Mouse (Mus musculus) MEL (cell line): ENCODE data around the gene Maml2.

Source experiments
- BHLHE40 ChIP-seq: IDR thresholded peaks from 2 replicates; pipeline ENCODE4 v1.6.1; 2012; ENCODE audit warnings: low read depth, mild to moderate bottlenecking, inconsistent platforms, low read length, improper control_type of control experiment, borderline replicate concordance
- CHD1 ChIP-seq: IDR thresholded peaks from 2 replicates; pipeline ENCODE4 v1.6.1; 2012; ENCODE audit warnings: low read depth, mild to moderate bottlenecking, inconsistent platforms, low read length, improper control_type of control experiment
- CTCF ChIP-seq, 3 experiments: IDR thresholded peaks in 2 of 3; conservative IDR thresholded peaks in 1 of 3; 2 replicates each; pipeline ENCODE4 v1.5.1; 2011 to 2012; ENCODE audit warnings: low read length in 3 of 3, low read depth in 2 of 3, mild to moderate bottlenecking in 2 of 3, improper control_type of control experiment in 1 of 3, inconsistent platforms in 1 of 3, mixed read lengths in 1 of 3, moderate library complexity in 1 of 3; ENCODE audit not compliant: control insufficient read depth in 1 of 3, insufficient read depth in 1 of 3, poor library complexity in 1 of 3, severe bottlenecking in 1 of 3
- ELF1 ChIP-seq: IDR thresholded peaks from 2 replicates; pipeline ENCODE4 v1.6.1; 2014; ENCODE audit warnings: low read depth, mild to moderate bottlenecking, inconsistent platforms, low read length, improper control_type of control experiment, moderate library complexity
- MAX ChIP-seq: IDR thresholded peaks from 2 replicates; pipeline ENCODE4 v1.6.1; 2011; ENCODE audit warnings: low read length, improper control_type of control experiment
- MAZ ChIP-seq: IDR thresholded peaks from 2 replicates; pipeline ENCODE4 v1.6.1; 2012; ENCODE audit warnings: low read depth, mild to moderate bottlenecking, inconsistent platforms, low read length, improper control_type of control experiment
- RAD21 ChIP-seq: IDR thresholded peaks from 2 replicates; pipeline ENCODE4 v1.6.1; 2011; ENCODE audit warnings: mild to moderate bottlenecking, low read depth, low read length, improper control_type of control experiment
- SIN3A ChIP-seq: IDR thresholded peaks from 2 replicates; pipeline ENCODE4 v1.6.1; 2012; ENCODE audit warnings: low read length, improper control_type of control experiment, inconsistent platforms
- TAL1 ChIP-seq: IDR thresholded peaks from 2 replicates; pipeline ENCODE4 v1.6.1; 2012; ENCODE audit warnings: mild to moderate bottlenecking, inconsistent platforms, low read length, moderate library complexity, mixed read lengths
- ZKSCAN1 ChIP-seq: IDR thresholded peaks from 2 replicates; pipeline ENCODE4 v1.6.1; 2012; ENCODE audit warnings: low read depth, mild to moderate bottlenecking, inconsistent platforms, low read length, improper control_type of control experiment, moderate library complexity

DNA sequence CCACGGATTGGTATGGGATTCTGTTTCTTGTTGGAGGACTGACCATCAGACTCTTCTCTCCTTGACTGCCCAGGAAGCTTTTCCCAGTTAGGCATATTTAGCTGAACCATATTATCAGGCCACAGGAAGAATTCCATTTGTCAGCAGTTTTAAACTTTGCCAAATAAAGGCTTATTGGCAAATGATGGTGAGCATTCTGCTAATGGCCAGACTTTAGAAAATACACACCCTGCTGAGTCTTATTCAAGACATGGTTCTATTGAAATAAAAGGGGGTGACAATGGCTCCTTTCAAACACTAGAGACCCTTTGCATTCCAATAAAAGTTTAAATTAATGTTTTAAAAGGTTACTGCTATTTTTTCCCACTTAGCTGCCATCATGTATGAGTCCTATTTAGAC, 279.4 kb downstream of the Maml2 start:
- TF ChIP-seq CHD1 (no peak), ELF1 (no peak), SIN3A (no peak), BHLHE40 (no peak), TAL1 (no peak), MAZ (no peak), MAX (no peak), CTCF (IDR thresholded peaks at IDR 0.05 in 2 of 3, conservative IDR thresholded peaks at IDR 0.05 in 1 of 3; ENCODE audit: control insufficient read depth in 1 of 3, insufficient read depth in 1 of 3, low read depth in 2 of 3, low read length in 3 of 3, poor library complexity in 1 of 3, severe bottlenecking in 1 of 3) (no peak), RAD21 (no peak), ZKSCAN1 (no peak)
